Mouse (Mus musculus): ENCODE results near the gene Spaca7. TPM values are rescaled to one million over a fixed set of nuclear protein-coding genes. Genes with fewer than 3 reads are reported as not detected.

Gene Spaca7
- polyA plus RNA-seq, 1 experiment from 2014 or later, result not detected

DNA sequence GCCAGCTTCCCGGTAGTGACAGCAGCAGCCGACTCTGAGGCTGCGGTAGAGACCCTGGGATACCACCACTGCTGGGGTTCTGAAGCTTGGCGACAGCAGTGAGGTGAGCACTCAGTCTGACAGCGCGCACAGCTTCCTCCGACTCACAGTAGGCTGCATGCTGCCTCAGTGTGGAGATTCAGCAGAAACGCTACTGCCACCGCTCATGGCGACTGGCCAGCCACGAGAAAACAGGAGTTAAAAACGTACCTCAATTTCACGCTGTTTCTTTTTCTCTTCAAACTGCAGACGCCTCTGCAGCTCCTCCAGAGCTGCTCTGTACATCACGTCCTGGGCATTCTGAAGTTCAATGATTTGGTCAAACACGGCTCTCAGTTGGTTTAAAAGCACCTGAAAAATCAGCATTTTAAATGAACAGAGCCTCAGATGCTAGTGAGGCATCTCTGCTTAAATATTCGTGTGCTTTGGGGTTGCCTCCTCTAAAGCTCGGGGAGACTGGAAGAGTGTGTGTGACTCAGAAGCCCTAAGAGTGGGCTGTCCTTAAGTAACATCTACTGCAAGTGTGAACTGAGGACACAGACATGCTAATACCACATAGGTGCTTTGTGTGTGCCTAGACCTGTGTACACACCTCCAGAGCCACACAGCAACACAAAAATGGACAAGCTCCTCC is 48.9 kb downstream of the Spaca7 start:
- Histone ChIP-seq H3K4me1 (peaks cover 5% of the 10 kb centered on the region; the same call in 1 of the 2 replicates), H3K36me3 (peaks cover 80% of the 10 kb centered on the region), H3K27ac (no peak overlapping the region), H3K4me3 (no peak overlapping the region), H3K27me3 (ENCODE audit: low read depth, poor library complexity, severe bottlenecking) (no peaks in the 10 kb centered on the region), H3K9me3 (replicated peaks) (no peaks in the 10 kb centered on the region)
- WGBS, result 95% methylated on average over 18 of the region's 18 CpGs
- no peak for DNase-seq (ENCODE audit: low spot score)

DNA sequence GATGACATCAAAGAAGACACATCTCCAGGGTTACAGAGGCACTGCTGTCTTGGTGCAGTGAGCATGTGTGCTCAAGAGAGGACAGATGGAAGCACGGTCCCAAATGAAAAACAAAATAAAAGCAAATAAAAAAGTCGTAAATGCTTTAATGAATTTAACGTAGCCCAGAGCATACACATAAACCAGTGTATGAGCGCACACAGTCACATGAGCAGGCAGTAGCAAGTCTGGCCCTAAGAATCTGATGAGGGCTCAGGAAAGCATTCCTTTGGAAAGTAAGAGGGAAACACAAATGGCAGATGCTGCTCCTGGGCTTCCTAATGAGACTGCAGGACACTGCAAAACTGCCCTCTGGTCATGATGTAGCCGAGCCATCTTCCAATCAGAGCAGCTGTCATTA is 53.1 kb downstream of the Spaca7 start:
- no peak for DNase-seq (ENCODE audit: low spot score)
- H3K4me3 ChIP-seq, result no peak overlapping the region
- peaks cover 92% of the 10 kb centered on the region for H3K36me3 ChIP-seq
- WGBS, result 77% methylated on average over 5 of the region's 5 CpGs
- H3K4me1 ChIP-seq, result peaks cover 5% of the 10 kb centered on the region; the same call in 1 of the 2 replicates
- no peaks in the 10 kb centered on the region for H3K9me3 ChIP-seq (replicated peaks)
- no peaks in the 10 kb centered on the region for H3K27me3 ChIP-seq (ENCODE audit: low read depth, poor library complexity, severe bottlenecking)
- H3K27ac ChIP-seq, result peak overlapping the region; percentile 42; the same call in 1 of the 2 replicates

DNA sequence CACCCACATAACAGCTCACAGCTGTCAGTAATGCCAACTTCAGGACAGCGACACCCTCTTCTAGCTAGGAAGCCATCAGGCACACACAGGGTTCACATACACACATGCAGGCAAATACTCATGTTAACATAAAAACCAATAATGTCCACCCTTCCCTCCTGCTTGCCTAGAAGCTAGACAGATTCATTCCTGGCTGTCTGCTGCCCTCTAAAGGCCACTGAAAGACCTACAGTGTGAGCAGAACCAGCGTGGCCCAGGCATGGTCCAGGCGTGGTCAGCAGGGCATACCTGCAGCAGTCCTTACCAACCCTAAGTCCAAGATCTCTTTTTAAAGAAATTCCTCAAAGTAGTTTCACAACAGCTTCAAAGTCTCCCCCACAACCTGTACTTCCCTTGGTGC is 56.2 kb downstream of the Spaca7 start:
- H3K27ac ChIP-seq, result no peak overlapping the region
- H3K4me3 ChIP-seq, result no peak overlapping the region
- 47% methylated on average over 3 of the region's 3 CpGs for WGBS
- peaks cover 90% of the 10 kb centered on the region for H3K36me3 ChIP-seq
- peak; percentile 54 for DNase-seq (ENCODE audit: low spot score)
- H3K27me3 ChIP-seq (ENCODE audit: low read depth, poor library complexity, severe bottlenecking), result no peaks in the 10 kb centered on the region
- H3K9me3 ChIP-seq (replicated peaks), result no peaks in the 10 kb centered on the region
- peaks cover 5% of the 10 kb centered on the region; the same call in 1 of the 2 replicates for H3K4me1 ChIP-seq

DNA sequence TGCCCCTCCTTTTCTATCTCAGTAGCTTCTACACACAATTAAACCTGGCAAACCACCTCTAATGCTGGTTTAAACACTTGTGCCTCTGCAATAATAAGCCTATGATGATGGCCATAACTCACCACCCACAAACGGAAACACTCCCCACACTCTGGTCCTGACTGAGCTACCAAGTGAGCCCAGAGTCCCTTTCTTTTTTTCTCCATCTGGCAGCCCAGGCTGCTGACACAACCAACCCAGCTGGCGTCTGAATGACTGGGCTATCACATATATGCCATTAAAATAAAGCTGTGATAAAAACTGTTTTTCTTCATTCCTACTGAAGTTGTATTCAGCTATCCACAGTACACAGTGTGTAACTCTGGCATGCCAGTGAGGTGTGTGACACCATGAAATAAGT is 62.5 kb downstream of the Spaca7 start:
- no peak for DNase-seq (ENCODE audit: low spot score)
- no peaks in the 10 kb centered on the region for H3K4me1 ChIP-seq
- 91% methylated on average over 2 of the region's 2 CpGs for WGBS
- H3K27me3 ChIP-seq (ENCODE audit: low read depth, poor library complexity, severe bottlenecking), result no peaks in the 10 kb centered on the region
- no peak overlapping the region for H3K4me3 ChIP-seq
- H3K9me3 ChIP-seq (replicated peaks), result no peaks in the 10 kb centered on the region
- no peak overlapping the region for H3K27ac ChIP-seq
- H3K36me3 ChIP-seq, result peaks cover 96% of the 10 kb centered on the region

DNA sequence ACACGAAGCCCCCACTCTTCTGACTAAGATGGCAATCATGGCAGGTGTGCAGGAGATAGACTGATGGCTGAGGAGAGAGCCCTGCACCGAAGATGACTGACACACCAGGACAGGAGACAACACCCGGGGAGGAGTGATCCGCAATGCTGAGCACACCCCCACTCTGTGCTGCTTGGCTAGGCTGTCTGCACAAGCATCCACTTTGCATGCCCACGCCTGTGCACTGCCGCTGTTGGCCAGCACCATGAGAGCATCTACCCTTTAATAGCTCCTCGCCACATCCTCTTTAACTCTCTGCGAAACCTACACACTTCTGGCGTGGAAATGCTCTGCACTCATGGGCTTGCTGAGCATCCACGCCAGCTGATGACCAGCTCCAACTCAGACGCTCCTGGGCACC is 65.6 kb downstream of the Spaca7 start:
- WGBS, result 94% methylated on average over 11 of the region's 11 CpGs

DNA sequence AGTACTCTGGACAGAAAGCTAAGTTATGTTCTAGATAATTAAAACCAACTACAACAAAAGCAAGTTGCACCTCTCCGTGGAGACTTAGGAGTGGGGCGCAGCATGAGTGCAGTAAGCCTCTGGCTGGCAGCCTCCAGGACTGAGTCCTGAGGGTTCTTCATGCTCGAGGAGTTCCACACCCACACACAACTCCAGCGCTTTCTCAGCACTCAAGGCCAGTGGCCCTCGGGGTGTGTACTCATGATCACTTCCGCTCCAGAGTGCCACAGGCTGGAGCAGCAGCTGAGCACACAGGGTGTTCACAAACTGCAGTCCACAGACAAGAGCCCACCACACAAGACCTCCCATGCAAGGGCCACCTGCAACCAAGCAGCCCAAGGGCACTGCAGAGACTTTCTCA is 68.7 kb downstream of the Spaca7 start:
- Histone ChIP-seq H3K4me1 (no peaks in the 10 kb centered on the region), H3K36me3 (peaks cover 80% of the 10 kb centered on the region), H3K27me3 (ENCODE audit: low read depth, poor library complexity, severe bottlenecking) (no peaks in the 10 kb centered on the region), H3K9me3 (replicated peaks) (no peaks in the 10 kb centered on the region), H3K27ac (no peak overlapping the region), H3K4me3 (no peak overlapping the region)
- no peak for DNase-seq (ENCODE audit: low spot score)
- WGBS, result 94% methylated on average over 6 of the region's 6 CpGs

More for the DNA sequence above, 65.6 kb downstream of the Spaca7 start:
- no peaks in the 10 kb centered on the region for H3K27me3 ChIP-seq (ENCODE audit: low read depth, poor library complexity, severe bottlenecking)
- no peaks in the 10 kb centered on the region for H3K9me3 ChIP-seq (replicated peaks)
- no peaks in the 10 kb centered on the region for H3K4me1 ChIP-seq
- no peak for DNase-seq (ENCODE audit: low spot score)
- no peak overlapping the region for H3K4me3 ChIP-seq
- peaks cover 85% of the 10 kb centered on the region for H3K36me3 ChIP-seq
- H3K27ac ChIP-seq, result no peak overlapping the region

DNA sequence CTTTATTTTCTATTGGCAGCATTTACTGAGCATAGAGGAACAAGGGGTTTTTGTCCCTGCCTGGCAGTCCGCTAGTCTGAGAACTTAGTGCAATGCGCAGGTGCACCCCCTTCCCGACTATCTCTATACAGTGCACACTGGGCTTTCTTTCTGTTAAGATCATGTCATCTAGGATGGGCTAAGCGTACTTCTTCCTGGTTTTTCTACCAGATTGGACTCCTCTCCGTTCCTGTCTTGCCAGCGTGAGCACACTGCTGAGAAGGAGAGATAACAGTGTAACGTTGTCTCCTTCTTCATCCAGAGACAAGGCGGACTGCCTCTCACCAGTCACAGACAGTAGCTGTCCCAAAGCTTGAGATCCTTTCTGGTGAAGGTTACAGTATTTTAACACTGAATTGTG is 71.5 kb downstream of the Spaca7 start:
- Histone ChIP-seq H3K4me1 (no peaks in the 10 kb centered on the region), H3K27ac (no peak overlapping the region), H3K27me3 (ENCODE audit: low read depth, poor library complexity, severe bottlenecking) (no peaks in the 10 kb centered on the region), H3K9me3 (replicated peaks) (no peaks in the 10 kb centered on the region), H3K36me3 (peaks cover 78% of the 10 kb centered on the region), H3K4me3 (no peak overlapping the region)
- DNase-seq (ENCODE audit: low spot score), result no peak
- WGBS, result 95% methylated on average over 8 of the region's 8 CpGs

DNA sequence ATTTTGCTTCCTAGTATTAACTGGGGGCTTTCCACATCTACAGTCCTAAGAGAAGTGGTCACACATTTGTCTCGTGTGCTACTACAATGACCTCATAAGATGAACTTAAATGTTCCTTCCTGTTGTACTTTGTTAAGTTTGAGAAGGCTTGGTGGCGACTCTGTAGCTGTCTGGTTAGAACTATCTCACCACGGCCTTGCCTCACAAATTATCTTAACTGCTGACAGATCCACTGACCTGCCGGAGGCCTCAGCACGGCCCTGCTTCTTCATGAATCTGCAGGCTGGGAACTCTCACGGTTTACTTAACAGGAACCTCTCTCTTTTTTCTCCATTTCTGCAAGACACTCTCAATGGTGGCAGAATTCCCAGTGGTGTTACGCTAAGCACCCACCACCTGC is 72.1 kb downstream of the Spaca7 start:
- no peak for DNase-seq (ENCODE audit: low spot score)
- peaks cover 78% of the 10 kb centered on the region for H3K36me3 ChIP-seq
- WGBS, result 75% methylated on average over 7 of the region's 7 CpGs

DNA sequence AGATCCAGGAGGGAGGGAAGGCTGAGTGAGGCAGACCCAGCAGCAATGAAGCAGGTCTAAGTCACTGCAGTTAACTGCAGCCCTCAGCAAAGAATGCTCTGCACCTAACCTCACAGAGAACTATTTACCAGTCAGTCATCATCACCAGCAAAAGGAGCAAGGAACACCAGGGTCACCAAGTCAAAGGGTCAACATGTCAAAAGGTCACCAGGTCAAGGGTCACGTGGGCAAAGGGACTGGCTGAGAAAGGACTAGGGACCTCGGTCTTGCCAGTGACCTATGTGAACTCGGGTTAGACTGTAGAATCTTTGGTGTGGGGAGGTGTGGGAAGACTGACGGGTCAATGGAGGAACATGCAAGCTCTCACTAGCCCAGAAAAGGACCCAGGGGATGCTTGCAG is 73.7 kb downstream of the Spaca7 start:
- Histone ChIP-seq H3K27me3 (ENCODE audit: low read depth, poor library complexity, severe bottlenecking) (no peaks in the 10 kb centered on the region), H3K4me3 (no peak overlapping the region), H3K4me1 (no peaks in the 10 kb centered on the region), H3K36me3 (peaks cover 78% of the 10 kb centered on the region), H3K27ac (no peak overlapping the region), H3K9me3 (replicated peaks) (no peaks in the 10 kb centered on the region)
- no peak for DNase-seq (ENCODE audit: low spot score)
- WGBS, result 70% methylated on average over 4 of the region's 4 CpGs

More for the DNA sequence above, 72.1 kb downstream of the Spaca7 start:
- H3K4me1 ChIP-seq, result no peaks in the 10 kb centered on the region
- H3K9me3 ChIP-seq (replicated peaks), result no peaks in the 10 kb centered on the region
- H3K27ac ChIP-seq, result no peak overlapping the region
- H3K4me3 ChIP-seq, result no peak overlapping the region
- no peaks in the 10 kb centered on the region for H3K27me3 ChIP-seq (ENCODE audit: low read depth, poor library complexity, severe bottlenecking)

DNA sequence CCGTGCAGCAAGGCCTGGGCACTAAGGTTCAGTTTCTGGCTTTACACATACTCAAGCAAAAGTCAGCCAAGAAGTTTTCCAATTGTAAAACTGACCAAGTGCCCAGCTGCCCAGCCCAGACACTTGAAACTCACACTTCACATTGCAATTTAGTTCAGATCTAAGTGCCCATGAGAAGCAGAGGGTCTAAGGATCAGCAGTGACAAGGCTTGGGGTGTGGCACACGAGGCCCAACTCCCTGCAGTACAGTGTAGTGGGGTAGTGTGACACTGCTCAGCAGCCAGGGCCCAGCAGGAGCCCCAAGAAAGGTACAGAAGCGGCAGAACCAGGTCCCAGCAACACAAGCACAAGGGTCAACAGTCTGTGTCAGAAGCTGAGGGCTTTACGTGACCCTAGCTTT is 76.1 kb downstream of the Spaca7 start:
- H3K27ac ChIP-seq, result no peak overlapping the region
- H3K27me3 ChIP-seq (ENCODE audit: low read depth, poor library complexity, severe bottlenecking), result no peaks in the 10 kb centered on the region
- peaks cover 94% of the 10 kb centered on the region for H3K36me3 ChIP-seq
- no peak overlapping the region for H3K4me3 ChIP-seq
- no peak for DNase-seq (ENCODE audit: low spot score)
- no peaks in the 10 kb centered on the region for H3K4me1 ChIP-seq
- 88% methylated on average over 4 of the region's 4 CpGs for WGBS
- H3K9me3 ChIP-seq (replicated peaks), result no peaks in the 10 kb centered on the region

Other genes starting within 250 kb of the Spaca7 start
- not detected in 2 replicates for gene Sox1, start 177.7 kb upstream of the Spaca7 start, polyA plus RNA-seq (2016; fragmentation: Nextera tagmentation; extraction: Ambion mirVana)
- gene Tubgcp3, start 99.2 kb downstream of the Spaca7 start, polyA plus RNA-seq (2016; fragmentation: Nextera tagmentation; extraction: Ambion mirVana), result 49.6 and 53.9 TPM in 2 replicates
- gene Atp11a, start 184.0 kb downstream of the Spaca7 start, polyA plus RNA-seq (2016; fragmentation: Nextera tagmentation; extraction: Ambion mirVana), result 7.9 and 10.8 TPM in 2 replicates

All from limb, embryonic 10.5 days (tissue).